Mouse (Mus musculus): ENCODE results near the gene Snrnp70. TPM values are rescaled to one million over a fixed set of nuclear protein-coding genes. Genes with fewer than 3 reads are reported as not detected.
"Not testable (repeated sequence)": the region's sequence is repeated elsewhere in the genome, so short reads cannot be mapped to it uniquely, and the experiment has no call there.

Gene Snrnp70
- polyA plus RNA-seq, 1 experiment = 319 TPM

- H3K4me1 ChIP-seq (ENCODE audit: control insufficient read depth, insufficient read depth, low read length) = peaks cover 2% of the 10 kb centered on the region; the same call in 1 of the 2 replicates
- 44% methylated on average over 6 of the region's 6 CpGs for WGBS
- no peak overlapping the region for H3K4me3 ChIP-seq (replicated peaks; ENCODE audit: extremely low read depth, low read depth, low read length)
- DNase-seq = peak; percentile 62
- no peak for TF ChIP-seq POLR2A (IDR thresholded peaks at IDR 0.05; ENCODE audit: borderline replicate concordance, extremely low read depth, low read depth, low read length)
- TF ChIP-seq CTCF (IDR thresholded peaks at IDR 0.05; ENCODE audit: insufficient read depth, low read length) = peak; percentile 45; the same call in 1 of the 2 replicates
Observed at GRCm38 (mm10) chr7:45403532-45404261, 8.2 kb upstream of the Snrnp70 start.

DNA sequence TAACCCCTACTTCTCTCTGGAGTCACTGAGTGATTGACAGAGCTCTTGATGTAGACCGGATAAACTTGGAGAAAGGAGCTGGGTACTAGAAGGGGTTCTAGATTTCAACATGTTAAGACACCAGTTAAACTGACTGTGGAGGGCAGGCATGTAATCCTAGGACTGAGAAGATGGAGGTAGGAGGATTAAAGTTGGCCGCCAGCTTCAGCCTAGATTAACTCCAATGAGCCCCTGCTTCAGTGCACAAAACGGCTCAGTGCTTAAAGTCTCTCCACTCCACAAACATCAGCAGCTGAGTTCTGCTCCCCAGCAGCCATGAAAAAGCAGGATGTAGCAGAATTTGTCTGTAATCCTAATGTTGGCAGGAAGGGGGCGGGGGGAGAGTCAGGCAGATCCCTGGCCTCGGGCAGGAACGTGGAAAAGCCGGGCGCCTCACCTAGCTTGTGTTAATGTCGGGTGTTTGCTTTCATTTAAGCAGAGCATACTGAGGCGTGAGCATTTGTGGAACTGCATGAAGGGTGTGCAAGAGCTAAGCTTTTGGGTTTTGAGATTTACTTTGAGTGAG lies 6.1 kb upstream of the Snrnp70 start:
- 54% methylated on average over 10 of the region's 10 CpGs for WGBS
- TF ChIP-seq CTCF (IDR thresholded peaks at IDR 0.05; ENCODE audit: insufficient read depth, low read length) (no peak), POLR2A (IDR thresholded peaks at IDR 0.05; ENCODE audit: borderline replicate concordance, extremely low read depth, low read depth, low read length) (no peak)
- peaks cover under 1% of the 10 kb centered on the region; the same call in 1 of the 2 replicates for H3K4me1 ChIP-seq (ENCODE audit: control insufficient read depth, insufficient read depth, low read length)
- DNase-seq = no peak
- H3K4me3 ChIP-seq (replicated peaks; ENCODE audit: extremely low read depth, low read depth, low read length) = no peak overlapping the region

GRCm38 (mm10) chr7:45396787-45397186 lies 1.2 kb upstream of the Snrnp70 start:
- H3K4me3 ChIP-seq (replicated peaks; ENCODE audit: extremely low read depth, low read depth, low read length) = no peak overlapping the region
- peaks cover 8% of the 10 kb centered on the region for H3K4me1 ChIP-seq (ENCODE audit: control insufficient read depth, insufficient read depth, low read length)
- TF ChIP-seq CTCF (IDR thresholded peaks at IDR 0.05; ENCODE audit: insufficient read depth, low read length) (no peak), POLR2A (IDR thresholded peaks at IDR 0.05; ENCODE audit: borderline replicate concordance, extremely low read depth, low read depth, low read length) (no peak)
- DNase-seq = no peak
- WGBS = 61% methylated on average over 2 of the region's 2 CpGs

DNA sequence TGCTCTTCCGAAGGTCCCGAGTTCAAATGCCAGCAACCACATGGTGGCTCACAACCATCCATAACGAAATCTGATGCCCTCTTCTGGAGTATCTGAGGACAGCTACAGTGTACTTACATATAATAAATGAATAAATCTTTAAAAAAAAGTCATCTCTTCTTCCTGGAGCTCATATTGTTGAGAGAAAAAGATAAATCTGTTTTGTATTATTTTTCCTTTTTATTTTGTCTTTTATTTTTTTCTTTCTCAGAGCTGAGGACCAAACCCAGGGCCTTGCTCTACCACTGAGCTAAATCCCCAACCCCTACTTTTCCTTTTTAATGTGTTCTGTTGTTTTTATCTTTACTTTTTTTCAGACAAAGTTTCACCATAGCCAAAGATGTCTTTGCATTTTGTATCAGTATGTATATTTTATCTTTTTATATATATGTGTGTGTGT lies 814 bp upstream of the Snrnp70 start:
- WGBS = under 1% methylated on average over 3 of the region's 3 CpGs
- peak overlapping the region; percentile 68 for H3K4me3 ChIP-seq (replicated peaks; ENCODE audit: extremely low read depth, low read depth, low read length)
- not testable (repeated sequence) for DNase-seq; H3K4me1 ChIP-seq (ENCODE audit: control insufficient read depth, insufficient read depth, low read length)

GRCm38 (mm10) chr7:45395129-45395541 lies 407 bp downstream of the Snrnp70 start:
- Histone ChIP-seq H3K4me3 (replicated peaks; ENCODE audit: extremely low read depth, low read depth, low read length) (peak overlapping the region; percentile 67), H3K4me1 (ENCODE audit: control insufficient read depth, insufficient read depth, low read length) (peaks cover 8% of the 10 kb centered on the region)
- no peak for TF ChIP-seq POLR2A (IDR thresholded peaks at IDR 0.05; ENCODE audit: borderline replicate concordance, extremely low read depth, low read depth, low read length)
- no peak for TF ChIP-seq CTCF (IDR thresholded peaks at IDR 0.05; ENCODE audit: insufficient read depth, low read length)
- WGBS = 1% methylated on average over 19 of the region's 20 CpGs
- no peak for DNase-seq

GRCm38 (mm10) chr7:45386077-45386476 lies 9.5 kb downstream of the Snrnp70 start:
- 90% methylated on average over 3 of the region's 3 CpGs for WGBS
- TF ChIP-seq POLR2A (IDR thresholded peaks at IDR 0.05; ENCODE audit: borderline replicate concordance, extremely low read depth, low read depth, low read length) (no peak), CTCF (IDR thresholded peaks at IDR 0.05; ENCODE audit: insufficient read depth, low read length) (no peak)

DNA sequence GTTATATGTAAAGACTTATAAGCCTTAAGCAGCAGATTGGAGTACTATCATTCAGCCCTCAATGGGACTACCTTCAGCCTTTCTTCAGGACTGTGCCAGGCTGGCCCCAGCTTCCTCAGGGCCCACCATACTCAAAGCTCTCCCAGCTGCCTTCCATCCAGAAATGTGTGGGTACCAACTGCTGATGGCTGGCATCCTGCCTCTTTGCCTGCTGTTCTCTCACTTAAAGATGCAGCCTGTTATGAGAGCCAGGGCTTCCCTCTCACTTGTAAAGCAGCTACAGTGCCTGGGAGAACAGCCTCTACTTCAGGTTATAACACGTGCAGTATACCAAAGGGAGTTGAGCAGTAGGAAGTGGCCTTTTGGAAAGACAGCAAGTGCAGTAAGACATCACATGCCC lies 19.5 kb downstream of the Snrnp70 start:
- Histone ChIP-seq H3K4me1 (ENCODE audit: control insufficient read depth, insufficient read depth, low read length) (no peaks in the 10 kb centered on the region), H3K4me3 (replicated peaks; ENCODE audit: extremely low read depth, low read depth, low read length) (no peak overlapping the region)
- no peak for DNase-seq
- TF ChIP-seq POLR2A (IDR thresholded peaks at IDR 0.05; ENCODE audit: borderline replicate concordance, extremely low read depth, low read depth, low read length) (no peak), CTCF (IDR thresholded peaks at IDR 0.05; ENCODE audit: insufficient read depth, low read length) (no peak)
- WGBS = 82% methylated on average over 1 of the region's 1 CpGs

More at GRCm38 (mm10) chr7:45386077-45386476, 9.5 kb downstream of the Snrnp70 start:
- DNase-seq = no peak
- no peak overlapping the region for H3K4me3 ChIP-seq (replicated peaks; ENCODE audit: extremely low read depth, low read depth, low read length)
- no peaks in the 10 kb centered on the region for H3K4me1 ChIP-seq (ENCODE audit: control insufficient read depth, insufficient read depth, low read length)

DNA sequence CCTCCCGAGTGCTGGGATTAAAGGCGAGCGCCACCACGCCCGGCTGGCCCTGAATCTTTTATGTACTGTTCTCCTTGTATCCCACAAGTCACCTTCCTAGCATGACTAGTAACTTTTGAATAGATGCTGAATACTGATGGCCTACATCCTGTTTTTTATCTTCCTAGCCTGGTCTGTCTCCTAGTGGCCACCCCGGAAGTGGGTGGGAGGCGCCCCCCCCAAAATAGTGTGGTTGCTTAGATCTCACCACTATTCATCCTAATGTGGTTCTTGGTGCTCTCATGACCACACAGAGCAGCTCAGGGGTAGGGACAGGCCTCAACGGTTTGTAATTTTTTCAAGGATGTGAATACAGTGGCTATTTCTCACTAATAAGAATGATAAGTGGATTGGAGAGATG lies 20.9 kb downstream of the Snrnp70 start:
- no peak for DNase-seq
- Histone ChIP-seq H3K4me3 (replicated peaks; ENCODE audit: extremely low read depth, low read depth, low read length) (no peak overlapping the region), H3K4me1 (ENCODE audit: control insufficient read depth, insufficient read depth, low read length) (no peaks in the 10 kb centered on the region; the same call in none of the 2 replicates)
- TF ChIP-seq POLR2A (IDR thresholded peaks at IDR 0.05; ENCODE audit: borderline replicate concordance, extremely low read depth, low read depth, low read length) = no peak
- no peak for TF ChIP-seq CTCF (IDR thresholded peaks at IDR 0.05; ENCODE audit: insufficient read depth, low read length)
- WGBS = 88% methylated on average over 8 of the region's 8 CpGs

- TF ChIP-seq CTCF (IDR thresholded peaks at IDR 0.05; ENCODE audit: insufficient read depth, low read length) = no peak
- TF ChIP-seq POLR2A (IDR thresholded peaks at IDR 0.05; ENCODE audit: borderline replicate concordance, extremely low read depth, low read depth, low read length) = no peak
- no peaks in the 10 kb centered on the region; the same call in none of the 2 replicates for H3K4me1 ChIP-seq (ENCODE audit: control insufficient read depth, insufficient read depth, low read length)
- no peak overlapping the region for H3K4me3 ChIP-seq (replicated peaks; ENCODE audit: extremely low read depth, low read depth, low read length)
- DNase-seq = no peak
- 77% methylated on average over 5 of the region's 5 CpGs for WGBS
Observed at GRCm38 (mm10) chr7:45372371-45372770, 23.2 kb downstream of the Snrnp70 start.
